Mouse (Mus musculus) midbrain, embryonic 14.5 days (tissue): ENCODE results near the gene Rhob. TPM values are rescaled to one million over a fixed set of nuclear protein-coding genes. Genes with fewer than 3 reads are reported as not detected.

Experiments
- ATAC-seq: fragments of 200-750 bp; cut with Nextera tagmentation; 2 replicates; pipeline ENCODE4 v1.8.0; 2017; ENCODE audit warnings: moderate number of reproducible peaks, moderate library complexity; ENCODE audit not compliant: low FRiP score, low TSS enrichment
- DNase-seq: peaks from one replicate; pipeline ENCODE4 v3.0.0-alpha.2; 2015
- H3K27ac ChIP-seq: fragments of 300-500 bp; sonication (generic); replicated peaks from 2 replicates; pipeline ENCODE4 v1.5.1; 2014; ENCODE audit warnings: mild to moderate bottlenecking, low read depth, low read length, moderate library complexity
- H3K27me3 ChIP-seq: fragments of 300-500 bp; sonication (generic); 2 replicates; pipeline ENCODE4 v1.6.1; 2014; ENCODE audit warnings: low read length, control low read depth, mixed read lengths; ENCODE audit not compliant: control insufficient read depth, insufficient read depth
- H3K36me3 ChIP-seq: fragments of 300-500 bp; sonication (generic); 2 replicates; pipeline ENCODE4 v1.6.1; 2014; ENCODE audit warnings: low read length, control low read depth; ENCODE audit not compliant: control insufficient read depth, insufficient read depth
- H3K4me1 ChIP-seq: fragments of 300-500 bp; sonication (generic); 2 replicates; pipeline ENCODE4 v1.6.1; 2014; ENCODE audit warnings: mild to moderate bottlenecking, antibody characterized with exemption, low read length, control low read depth; ENCODE audit not compliant: control insufficient read depth, insufficient read depth
- H3K4me2 ChIP-seq: fragments of 300-500 bp; sonication (generic); 2 replicates; pipeline ENCODE4 v1.6.1; 2014; ENCODE audit warnings: mild to moderate bottlenecking, low read length, moderate library complexity
- H3K4me3 ChIP-seq: fragments of 300-500 bp; sonication (generic); replicated peaks from 2 replicates; pipeline ENCODE4 v1.5.1; 2014; ENCODE audit warnings: low read depth, low read length
- H3K9ac ChIP-seq: fragments of 300-500 bp; sonication (generic); replicated peaks from 2 replicates; pipeline ENCODE4 v1.6.1; 2014; ENCODE audit warnings: mild to moderate bottlenecking, low read length, moderate library complexity
- H3K9me3 ChIP-seq: fragments of 300-500 bp; sonication (generic); 2 replicates; pipeline ENCODE4 v1.6.1; 2016; ENCODE audit warnings: low read length, control low read depth, mixed read lengths; ENCODE audit not compliant: control insufficient read depth
- WGBS: fragments of 180-500 bp; shearing (Covaris S2); extraction: QIAGEN DNeasy Blood & Tissue Kit; methylation state at CpG from one replicate; pipeline ENCODE4 v1.1.7; 2014; 5-methylcytosine and 5-hydroxymethylcytosine counted together
- polyA plus RNA-seq: library from polyadenylated mRNA; unstranded; fragments of >200 nt; fragmentation: Nextera tagmentation; extraction: Ambion mirVana; gene quantifications from 2 replicates; pipeline ENCODE4 v1.2.1, GENCODE M21; 2014

Rhob gene
- polyA plus RNA-seq, 1 experiment from 2014 or later: 111 TPM

DNA sequence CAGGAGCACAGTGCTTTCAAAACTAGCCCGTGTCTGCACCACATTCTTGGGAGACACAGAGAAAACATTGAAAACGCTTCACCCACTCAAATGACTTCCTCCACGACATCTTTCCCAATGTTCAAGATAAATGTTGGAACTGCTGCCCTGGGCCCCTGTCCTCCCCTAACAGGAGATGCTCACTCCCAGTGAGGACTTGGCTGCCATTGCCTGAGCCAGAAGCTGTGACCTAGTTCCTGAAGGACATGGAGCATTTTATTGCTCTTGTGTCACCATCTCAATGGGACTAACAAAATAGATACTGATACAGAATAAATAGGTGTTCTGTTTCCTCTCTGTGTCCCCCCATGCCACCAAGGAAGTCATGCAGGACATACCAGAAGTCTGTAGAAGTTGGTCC lies 5.1 kb downstream of the Rhob start:
- H3K9me3 ChIP-seq: no peaks in the 10 kb centered on the region
- no peak overlapping the region for H3K27ac ChIP-seq
- 96% methylated on average over 3 of the region's 3 CpGs for WGBS
- H3K9ac ChIP-seq: no peak overlapping the region
- no peak for DNase-seq
- no peaks in the 10 kb centered on the region for H3K36me3 ChIP-seq
- peaks cover 21% of the 10 kb centered on the region for H3K4me1 ChIP-seq
- no peak overlapping the region for H3K4me3 ChIP-seq
- H3K27me3 ChIP-seq: no peaks in the 10 kb centered on the region
- H3K4me2 ChIP-seq: no peak overlapping the region
- no peak for ATAC-seq

DNA sequence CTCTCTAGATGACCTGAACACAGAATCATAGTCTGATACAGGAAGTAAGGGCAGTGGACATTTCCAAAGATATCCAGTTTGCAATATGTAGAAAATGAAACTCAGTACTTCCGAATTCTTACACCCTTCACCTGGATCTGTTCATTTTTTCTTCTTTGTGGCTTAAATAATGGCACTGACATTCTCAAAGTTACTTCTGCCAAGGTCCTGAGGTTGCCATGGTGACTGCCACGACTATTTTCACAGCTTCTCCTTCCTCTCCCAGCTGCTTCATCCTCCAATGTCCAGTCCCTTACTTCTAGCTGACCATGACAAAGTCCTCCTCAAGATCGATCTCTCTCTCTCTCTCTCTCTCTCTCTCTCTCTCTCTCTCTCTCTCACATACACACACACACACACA lies 6.4 kb downstream of the Rhob start:
- Histone ChIP-seq H3K4me2 (no peak overlapping the region), H3K4me3 (no peak overlapping the region), H3K9me3 (no peaks in the 10 kb centered on the region), H3K36me3 (no peaks in the 10 kb centered on the region), H3K9ac (no peak overlapping the region), H3K27me3 (no peaks in the 10 kb centered on the region), H3K4me1 (peaks cover 26% of the 10 kb centered on the region), H3K27ac (no peak overlapping the region)
- ATAC-seq: no peak
- WGBS: 37% methylated on average over 3 of the region's 3 CpGs
- DNase-seq: no peak

DNA sequence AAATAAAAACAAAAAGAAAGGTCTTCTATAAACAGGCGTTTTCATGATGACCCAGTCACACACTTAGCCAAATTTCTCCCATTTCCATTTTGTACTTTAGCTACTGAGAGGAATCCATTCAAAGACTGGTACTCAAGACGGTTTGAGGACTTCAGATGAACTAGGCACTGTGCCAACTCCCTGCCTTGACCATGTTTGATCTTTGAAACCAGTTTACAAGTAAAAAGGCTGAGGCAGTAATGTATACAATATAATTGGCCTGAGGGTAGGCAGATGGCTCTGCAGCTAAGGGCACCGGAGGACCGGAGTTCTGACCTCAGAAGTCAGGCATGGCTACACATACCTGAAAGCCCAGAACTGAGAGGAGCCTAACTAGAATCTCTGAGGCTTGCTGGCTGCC lies 10.7 kb downstream of the Rhob start:
- no peak overlapping the region for H3K27ac ChIP-seq
- no peak overlapping the region for H3K9ac ChIP-seq
- H3K27me3 ChIP-seq: no peaks in the 10 kb centered on the region
- H3K9me3 ChIP-seq: no peaks in the 10 kb centered on the region
- no peak overlapping the region for H3K4me3 ChIP-seq
- DNase-seq: peak; percentile 57
- H3K4me2 ChIP-seq: no peak overlapping the region
- H3K4me1 ChIP-seq: peaks cover 9% of the 10 kb centered on the region
- H3K36me3 ChIP-seq: no peaks in the 10 kb centered on the region
- WGBS: 35% methylated on average over 4 of the region's 4 CpGs
- ATAC-seq: no peak

DNA sequence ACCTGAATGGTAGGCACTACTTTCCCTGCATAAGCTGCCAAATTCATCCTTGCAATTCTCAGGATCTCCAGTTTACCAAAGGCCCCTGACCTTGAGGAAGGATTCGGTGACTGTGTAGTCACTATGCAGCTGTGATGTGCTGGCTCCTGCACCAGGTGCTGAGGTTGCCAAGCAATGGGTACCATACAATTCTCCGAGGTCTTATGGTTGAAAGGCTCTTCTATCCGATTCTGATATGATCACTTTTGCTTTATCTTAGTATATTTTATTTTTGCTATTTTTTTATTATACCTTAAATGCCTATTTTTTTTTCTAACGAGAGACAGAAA lies 11.2 kb downstream of the Rhob start:
- DNase-seq (no peak), ATAC-seq (0 out of 2 replicates have a peak, but pooled peaks have one; percentile 46)
- Histone ChIP-seq H3K4me1 (peaks cover 9% of the 10 kb centered on the region), H3K27me3 (no peaks in the 10 kb centered on the region), H3K4me3 (no peak overlapping the region), H3K4me2 (no peak overlapping the region), H3K27ac (0 out of 2 replicates have a peak overlapping the region, but pooled peaks have one; percentile 49), H3K36me3 (no peaks in the 10 kb centered on the region), H3K9ac (no peak overlapping the region), H3K9me3 (no peaks in the 10 kb centered on the region)
- WGBS: 90% methylated on average over 4 of the region's 4 CpGs

DNA sequence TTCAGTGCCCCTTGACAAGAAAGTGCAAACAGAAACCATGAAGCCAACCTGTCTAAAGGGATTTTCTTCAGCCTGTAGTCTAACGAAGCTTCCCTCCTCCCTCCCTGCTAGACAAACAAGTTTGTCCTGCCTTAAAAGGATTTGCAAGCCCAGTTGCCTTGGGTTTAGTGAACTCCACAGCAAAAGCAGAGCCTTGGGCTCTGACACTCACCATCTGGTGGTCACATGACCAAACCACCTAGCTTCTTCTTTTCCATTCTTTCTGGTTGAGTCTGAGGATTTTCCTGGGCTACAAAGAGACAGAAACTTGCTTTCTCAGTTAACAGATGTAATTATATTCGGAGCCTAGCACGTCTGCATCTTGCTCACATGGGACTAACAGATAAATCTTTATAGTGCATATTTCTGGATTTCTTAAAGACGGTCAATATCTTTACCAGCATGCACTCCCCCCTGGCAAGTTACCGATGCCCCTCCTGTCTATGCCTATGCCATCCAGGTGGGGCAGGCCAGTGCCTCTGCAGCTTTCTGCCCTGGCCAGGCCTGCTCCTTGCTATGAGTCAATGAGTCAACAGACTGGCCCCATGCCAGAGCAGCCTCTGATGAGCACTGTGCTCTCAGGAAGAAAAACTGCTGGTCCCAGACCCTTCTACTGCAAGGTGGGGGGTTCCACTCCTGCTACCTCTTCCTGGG lies 11.7 kb downstream of the Rhob start:
- Histone ChIP-seq H3K27ac (peak overlapping the region; percentile 49; the same call in 1 of the 2 replicates), H3K4me3 (no peak overlapping the region), H3K9me3 (no peaks in the 10 kb centered on the region), H3K4me2 (no peak overlapping the region), H3K9ac (no peak overlapping the region), H3K36me3 (no peaks in the 10 kb centered on the region), H3K27me3 (no peaks in the 10 kb centered on the region), H3K4me1 (peaks cover 9% of the 10 kb centered on the region)
- ATAC-seq (peak; percentile 64; the same call in 1 of the 2 replicates), DNase-seq (peak; percentile 47)
- 45% methylated on average over 5 of the region's 5 CpGs for WGBS

DNA sequence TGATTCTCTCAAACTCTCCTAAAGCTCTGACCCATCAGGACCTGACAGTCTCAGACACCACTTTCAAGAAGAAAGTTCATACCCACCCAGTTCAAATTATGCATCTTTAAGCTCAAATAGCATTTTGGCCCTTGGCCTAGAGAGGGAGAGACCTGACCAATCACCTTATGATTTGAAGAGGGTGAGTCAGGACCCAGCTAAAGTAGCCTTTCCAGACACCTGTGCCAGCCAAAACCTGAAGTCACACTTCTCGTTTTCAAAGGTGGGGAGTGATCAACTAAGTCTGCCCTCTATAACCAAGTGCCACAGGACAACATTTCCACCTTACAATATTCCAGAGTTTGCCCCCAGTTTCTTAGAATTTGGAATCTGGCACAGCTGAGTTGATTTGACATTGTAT lies 12.5 kb downstream of the Rhob start:
- no peak overlapping the region for H3K4me3 ChIP-seq
- 81% methylated on average over 1 of the region's 1 CpGs for WGBS

DNA sequence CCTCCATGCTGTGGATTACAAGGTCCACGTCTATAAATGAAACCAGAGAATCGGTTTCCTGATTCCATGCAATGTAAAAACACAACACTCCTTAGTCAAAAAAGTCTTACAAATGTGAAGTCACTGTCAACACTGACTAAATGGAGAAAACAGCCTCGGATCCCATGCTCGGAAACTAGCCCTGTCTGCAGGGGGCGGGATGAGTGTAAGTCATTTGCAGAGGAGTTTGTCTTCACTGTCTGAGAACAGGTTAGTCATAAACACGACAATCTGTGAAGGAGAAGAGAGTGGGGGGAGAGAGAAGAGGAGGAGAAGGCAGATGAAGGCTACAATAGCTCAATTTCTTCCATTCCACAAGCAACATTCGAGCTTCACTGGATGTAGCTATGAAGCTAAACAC lies 14.6 kb downstream of the Rhob start:
- peaks cover 9% of the 10 kb centered on the region for H3K4me1 ChIP-seq
- no peak overlapping the region for H3K4me3 ChIP-seq
- no peak overlapping the region for H3K9ac ChIP-seq
- 85% methylated on average over 7 of the region's 7 CpGs for WGBS
- H3K9me3 ChIP-seq: no peaks in the 10 kb centered on the region
- H3K27ac ChIP-seq: no peak overlapping the region
- ATAC-seq (no peak), DNase-seq (no peak)
- H3K27me3 ChIP-seq: no peaks in the 10 kb centered on the region
- H3K36me3 ChIP-seq: no peaks in the 10 kb centered on the region
- H3K4me2 ChIP-seq: no peak overlapping the region

More for the DNA sequence above, 12.5 kb downstream of the Rhob start:
- no peaks in the 10 kb centered on the region for H3K9me3 ChIP-seq
- H3K27ac ChIP-seq: no peak overlapping the region
- H3K9ac ChIP-seq: no peak overlapping the region
- ATAC-seq: no peak
- no peak overlapping the region for H3K4me2 ChIP-seq
- no peaks in the 10 kb centered on the region for H3K27me3 ChIP-seq
- no peak for DNase-seq
- no peaks in the 10 kb centered on the region for H3K36me3 ChIP-seq
- H3K4me1 ChIP-seq: peaks cover 9% of the 10 kb centered on the region

DNA sequence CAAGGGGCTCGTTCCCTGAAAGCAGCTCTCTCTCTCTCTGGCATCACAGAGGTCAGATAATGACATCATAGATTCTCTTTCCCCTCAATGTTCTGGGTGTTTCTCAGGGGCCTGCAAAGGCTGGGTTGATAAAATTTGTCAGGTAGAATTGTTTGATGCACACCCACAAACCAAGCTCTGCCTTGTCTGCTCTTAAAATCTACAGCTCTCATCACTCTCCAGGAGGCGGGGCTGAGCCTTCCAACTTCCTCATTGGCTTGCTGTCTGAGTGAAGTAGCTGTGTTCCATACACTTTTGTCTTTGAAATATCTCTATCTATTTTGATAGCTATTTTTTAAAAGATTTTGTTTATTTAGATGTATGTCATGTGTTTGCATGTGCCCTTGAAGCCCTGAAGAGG lies 17.6 kb downstream of the Rhob start:
- no peaks in the 10 kb centered on the region for H3K27me3 ChIP-seq
- WGBS: 64% methylated on average over 2 of the region's 2 CpGs
- H3K4me2 ChIP-seq: no peak overlapping the region
- no peaks in the 10 kb centered on the region for H3K36me3 ChIP-seq
- no peak overlapping the region for H3K4me3 ChIP-seq
- H3K9ac ChIP-seq: no peak overlapping the region
- no peaks in the 10 kb centered on the region for H3K4me1 ChIP-seq
- DNase-seq (no peak), ATAC-seq (no peak)
- H3K9me3 ChIP-seq: no peaks in the 10 kb centered on the region
- no peak overlapping the region for H3K27ac ChIP-seq

DNA sequence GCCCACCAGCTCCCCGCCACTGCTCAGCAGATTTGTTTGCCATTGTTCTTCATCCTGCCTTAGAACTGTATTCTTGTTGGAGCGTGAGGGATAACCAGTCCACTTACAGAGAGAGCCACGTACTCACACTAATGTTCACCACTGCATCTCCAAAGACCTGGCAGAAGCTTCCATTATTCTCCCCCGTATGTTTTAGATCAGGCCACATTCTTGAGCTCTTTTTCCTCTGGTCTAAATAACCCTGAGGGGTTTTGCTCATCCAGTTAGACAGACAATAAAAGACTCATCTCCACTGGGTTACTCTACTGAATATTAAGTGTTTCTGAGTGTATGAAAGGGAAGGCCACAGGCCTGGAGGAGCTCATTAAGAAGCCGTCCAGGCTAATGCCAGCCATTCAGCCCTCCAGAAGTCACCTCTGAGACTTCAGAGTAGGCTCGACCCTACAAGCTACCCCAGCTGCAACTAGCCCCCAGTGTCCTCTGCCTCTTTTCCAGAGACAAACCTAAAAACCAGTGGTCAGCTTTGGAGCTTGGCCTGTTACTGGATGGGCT lies 24.9 kb downstream of the Rhob start:
- 22% methylated on average over 6 of the region's 6 CpGs for WGBS
- ATAC-seq (no peak; the same call in 1 of the 2 replicates), DNase-seq (peak; percentile 28)
- H3K4me1 ChIP-seq: 0 out of 2 replicates have a peak, but pooled peaks cover 8% of the 10 kb centered on the region
- no peak overlapping the region for H3K4me3 ChIP-seq
- H3K27ac ChIP-seq: 0 out of 2 replicates have a peak overlapping the region, but pooled peaks have one; percentile 17
- H3K36me3 ChIP-seq: no peaks in the 10 kb centered on the region
- no peak overlapping the region for H3K4me2 ChIP-seq
- H3K27me3 ChIP-seq: no peaks in the 10 kb centered on the region
- H3K9me3 ChIP-seq: no peaks in the 10 kb centered on the region
- no peak overlapping the region for H3K9ac ChIP-seq
